Mouse (Mus musculus): ENCODE measurements around the gene Gm10271.

DNA sequence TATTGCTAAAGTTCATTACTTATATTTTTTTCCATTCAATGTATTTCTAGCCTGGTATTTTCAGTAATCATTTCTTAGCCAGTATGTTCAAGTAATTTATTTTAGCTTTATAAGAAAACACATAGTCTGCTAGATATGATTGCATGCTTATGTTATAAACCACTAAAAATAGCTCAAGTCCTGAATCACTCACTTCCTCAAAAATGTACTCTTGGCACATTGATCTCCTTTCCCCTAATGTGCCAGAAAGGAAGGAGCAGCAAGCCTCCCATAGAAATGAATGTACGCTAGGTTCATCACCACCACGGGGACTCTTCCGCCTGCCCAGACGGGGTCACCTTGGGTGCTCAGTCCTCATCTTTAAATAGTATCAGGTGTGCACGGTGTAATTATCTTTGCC, 42.2 kb upstream of the Gm10271 start:
- no peak for TF ChIP-seq CTCF (IDR thresholded peaks at IDR 0.05)
- no peak for TF ChIP-seq EP300 (IDR thresholded peaks at IDR 0.05)

All from lung, postnatal 0 days (tissue).